Mouse (Mus musculus) stomach, embryonic 16.5 days (tissue): ENCODE measurements around the gene Ankrd44. TPM values are rescaled to one million over a fixed set of nuclear protein-coding genes. Genes with fewer than 3 reads are reported as not detected.

Source experiments
- ATAC-seq: fragments of 200-750 bp; cut with Nextera tagmentation; 2 replicates; pipeline ENCODE4 v1.8.0; 2017; ENCODE audit warnings: moderate number of reproducible peaks, moderate TSS enrichment; ENCODE audit not compliant: insufficient read depth, low FRiP score
- H3K27ac ChIP-seq: fragments of 300-500 bp; sonication (generic); 2 replicates; pipeline ENCODE4 v1.5.1; 2014; ENCODE audit warnings: low read length
- H3K27me3 ChIP-seq: fragments of 300-500 bp; sonication (generic); 2 replicates; pipeline ENCODE4 v1.6.1; 2014; ENCODE audit warnings: low read length, control low read depth, mixed read lengths; ENCODE audit not compliant: control insufficient read depth, insufficient read depth
- H3K36me3 ChIP-seq: fragments of 300-500 bp; sonication (generic); 2 replicates; pipeline ENCODE4 v1.6.1; 2014; ENCODE audit warnings: low read length; ENCODE audit not compliant: control insufficient read depth, insufficient read depth
- H3K4me1 ChIP-seq: fragments of 300-500 bp; sonication (generic); 2 replicates; pipeline ENCODE4 v1.6.1; 2014; ENCODE audit warnings: low read length, control low read depth, mixed read lengths; ENCODE audit not compliant: control insufficient read depth, insufficient read depth
- H3K4me2 ChIP-seq: fragments of 300-500 bp; sonication (generic); 2 replicates; pipeline ENCODE4 v1.6.1; 2014; ENCODE audit warnings: low read depth, low read length, mixed read lengths
- H3K4me3 ChIP-seq: fragments of 300-500 bp; sonication (generic); replicated peaks from 2 replicates; pipeline ENCODE4 v1.5.1; 2014; ENCODE audit warnings: mild to moderate bottlenecking, low read length
- H3K9ac ChIP-seq: fragments of 300-500 bp; sonication (generic); 2 replicates; pipeline ENCODE4 v1.6.1; 2014; ENCODE audit warnings: low read length
- H3K9me3 ChIP-seq: fragments of 300-500 bp; sonication (generic); replicated peaks from 2 replicates; pipeline ENCODE4 v1.6.1; 2016; ENCODE audit warnings: low read length, control low read depth; ENCODE audit not compliant: control insufficient read depth
- WGBS: fragments of 180-500 bp; shearing (Covaris S2); extraction: QIAGEN DNeasy Blood & Tissue Kit; methylation state at CpG from one replicate; pipeline ENCODE4 v1.1.7; 2014; 5-methylcytosine and 5-hydroxymethylcytosine counted together
- polyA plus RNA-seq: library from polyadenylated mRNA; unstranded; fragments of >200 nt; fragmentation: Nextera tagmentation; extraction: Ambion mirVana; gene quantifications from 2 replicates; pipeline ENCODE4 v1.2.1, GENCODE M21; 2015

Gene Ankrd44
- polyA plus RNA-seq, 1 experiment from 2014 or later, result 14.5 TPM

DNA sequence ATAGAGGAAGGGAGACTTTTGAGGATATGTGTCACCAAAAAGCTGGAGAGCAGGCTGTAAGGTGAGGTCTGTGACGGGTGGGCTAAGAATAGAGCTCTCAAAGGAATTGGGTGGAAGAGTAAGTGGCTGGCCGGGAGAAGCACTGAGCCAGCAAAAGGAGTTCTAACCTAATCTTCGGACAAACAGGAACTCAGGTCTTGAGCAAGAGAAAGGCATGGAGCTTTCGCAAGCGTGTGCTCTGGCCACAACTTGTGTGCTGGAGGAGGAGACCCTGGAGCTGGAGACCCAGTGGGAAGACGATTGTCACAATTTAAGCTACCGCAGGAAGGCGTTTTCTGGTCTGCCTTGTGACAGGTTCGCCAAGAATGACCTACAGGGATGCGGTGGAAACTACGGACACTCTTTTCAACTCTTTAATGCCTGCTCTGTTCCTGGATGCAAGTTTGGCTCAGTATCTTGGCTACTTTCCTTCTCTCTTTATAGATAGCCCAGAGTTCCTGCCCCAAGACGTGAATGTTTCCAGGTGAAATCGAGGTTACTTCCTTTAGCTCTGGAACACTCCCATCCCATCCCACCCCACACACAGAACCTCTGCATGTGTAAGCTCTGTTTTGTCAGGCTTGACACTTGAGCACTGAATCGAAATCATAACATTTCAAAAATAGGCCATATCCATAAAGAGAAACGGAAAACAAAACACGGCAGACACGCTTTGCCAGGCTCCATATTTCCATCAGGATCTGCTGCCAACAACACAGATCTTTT lies 88.3 kb downstream of the Ankrd44 start:
- Histone ChIP-seq H3K4me2 (no peak overlapping the region), H3K4me3 (no peak overlapping the region), H3K9me3 (no peaks in the 10 kb centered on the region), H3K9ac (no peak overlapping the region), H3K36me3 (no peaks in the 10 kb centered on the region), H3K27ac (peak overlapping the region; percentile 27; the same call in 1 of the 2 replicates), H3K4me1 (peaks cover 9% of the 10 kb centered on the region; the same call in 1 of the 2 replicates), H3K27me3 (no peaks in the 10 kb centered on the region)
- peak; percentile 33; the same call in 1 of the 2 replicates for ATAC-seq
- WGBS, result 77% methylated on average over 17 of the region's 17 CpGs

DNA sequence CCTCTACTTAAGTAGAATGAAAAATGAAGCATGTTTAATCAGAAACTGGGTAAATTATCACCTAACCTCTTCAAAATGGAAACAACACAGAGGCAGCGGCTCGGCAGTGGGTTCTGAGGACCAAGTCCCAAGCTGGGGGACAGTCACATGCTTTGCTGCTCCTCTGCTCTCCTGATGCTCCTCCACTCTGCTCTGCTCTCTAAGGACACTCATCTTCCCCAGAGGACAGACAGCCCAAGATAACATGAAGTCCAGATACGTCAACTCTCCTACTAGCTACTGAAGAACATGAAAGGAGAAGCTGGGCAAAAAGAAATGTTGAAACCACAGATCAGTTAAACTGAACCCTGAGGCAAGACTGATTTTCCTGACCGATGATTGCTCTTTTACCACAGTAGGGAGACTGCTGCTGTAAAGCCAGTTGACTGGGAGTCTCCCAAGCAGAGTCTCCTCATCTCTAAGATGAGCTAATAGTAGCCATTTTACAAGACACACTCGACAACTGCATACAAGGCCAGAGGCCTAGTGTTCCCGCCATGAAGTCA lies 90.5 kb downstream of the Ankrd44 start:
- WGBS, result 80% methylated on average over 6 of the region's 6 CpGs
- Histone ChIP-seq H3K4me2 (no peak overlapping the region), H3K36me3 (no peaks in the 10 kb centered on the region), H3K27ac (no peak overlapping the region), H3K9me3 (no peaks in the 10 kb centered on the region), H3K9ac (no peak overlapping the region), H3K4me3 (no peak overlapping the region), H3K4me1 (peaks cover 5% of the 10 kb centered on the region; the same call in 1 of the 2 replicates), H3K27me3 (no peaks in the 10 kb centered on the region)
- no peak for ATAC-seq

DNA sequence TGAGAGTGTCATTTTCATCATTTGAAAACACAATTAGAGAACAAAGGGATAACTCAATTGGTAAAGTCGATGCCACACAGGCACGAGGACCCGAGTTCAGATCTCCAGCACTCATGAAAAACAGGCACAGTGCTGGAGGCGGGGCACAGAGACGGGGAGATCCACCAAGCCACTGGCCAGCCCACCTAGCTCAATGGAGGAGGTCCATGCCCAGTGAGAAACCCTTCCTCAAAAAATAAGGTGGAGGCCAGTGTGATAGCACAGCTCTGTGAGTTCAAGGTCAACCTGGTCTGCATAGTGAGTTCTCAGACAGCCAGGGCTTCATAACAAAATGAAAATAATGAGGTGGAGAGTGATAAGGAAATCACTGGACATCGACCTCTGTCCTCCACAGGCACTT lies 93.0 kb downstream of the Ankrd44 start:
- no peak overlapping the region for H3K4me2 ChIP-seq
- H3K27me3 ChIP-seq, result no peaks in the 10 kb centered on the region
- no peaks in the 10 kb centered on the region for H3K9me3 ChIP-seq
- no peaks in the 10 kb centered on the region for H3K36me3 ChIP-seq
- H3K27ac ChIP-seq, result no peak overlapping the region
- no peak for ATAC-seq
- H3K9ac ChIP-seq, result no peak overlapping the region
- 0 out of 2 replicates have a peak, but pooled peaks cover under 1% of the 10 kb centered on the region for H3K4me1 ChIP-seq
- H3K4me3 ChIP-seq, result no peak overlapping the region
- 84% methylated on average over 6 of the region's 6 CpGs for WGBS

- no peak for ATAC-seq
- Histone ChIP-seq H3K27me3 (no peaks in the 10 kb centered on the region), H3K4me3 (no peak overlapping the region), H3K4me1 (no peaks in the 10 kb centered on the region), H3K36me3 (no peaks in the 10 kb centered on the region), H3K27ac (no peak overlapping the region), H3K9me3 (no peaks in the 10 kb centered on the region), H3K9ac (no peak overlapping the region), H3K4me2 (no peak overlapping the region)
- 0% methylated on average over 1 of the region's 1 CpGs for WGBS
These were observed 93.4 kb downstream of the Ankrd44 start for GRCm38 (mm10) chr1:54832765-54833164.

GRCm38 (mm10) chr1:54830223-54830622 lies 96.0 kb downstream of the Ankrd44 start:
- 0 out of 2 replicates have a peak, but pooled peaks have one; percentile 26 for ATAC-seq
- Histone ChIP-seq H3K4me1 (peaks cover 16% of the 10 kb centered on the region), H3K27me3 (no peaks in the 10 kb centered on the region), H3K9ac (no peak overlapping the region), H3K27ac (no peak overlapping the region), H3K9me3 (no peaks in the 10 kb centered on the region), H3K36me3 (no peaks in the 10 kb centered on the region), H3K4me2 (no peak overlapping the region), H3K4me3 (no peak overlapping the region)
- WGBS, result 59% methylated on average over 6 of the region's 6 CpGs

- no peak for ATAC-seq
These were observed 96.4 kb downstream of the Ankrd44 start for GRCm38 (mm10) chr1:54829681-54830213.

GRCm38 (mm10) chr1:54827827-54828226 lies 98.4 kb downstream of the Ankrd44 start:
- no peak overlapping the region for H3K27ac ChIP-seq
- ATAC-seq, result no peak
- WGBS, result 79% methylated on average over 8 of the region's 8 CpGs
- H3K4me2 ChIP-seq, result no peak overlapping the region
- H3K9me3 ChIP-seq, result no peaks in the 10 kb centered on the region
- H3K4me3 ChIP-seq, result no peak overlapping the region
- H3K9ac ChIP-seq, result no peak overlapping the region
- peaks cover 16% of the 10 kb centered on the region for H3K4me1 ChIP-seq
- H3K27me3 ChIP-seq, result no peaks in the 10 kb centered on the region
- H3K36me3 ChIP-seq, result no peaks in the 10 kb centered on the region

More at GRCm38 (mm10) chr1:54829681-54830213, 96.4 kb downstream of the Ankrd44 start:
- no peak overlapping the region for H3K27ac ChIP-seq
- H3K9me3 ChIP-seq, result no peaks in the 10 kb centered on the region
- no peak overlapping the region for H3K4me2 ChIP-seq
- no peaks in the 10 kb centered on the region for H3K27me3 ChIP-seq
- WGBS, result 54% methylated on average over 5 of the region's 5 CpGs
- peaks cover 16% of the 10 kb centered on the region for H3K4me1 ChIP-seq
- H3K9ac ChIP-seq, result no peak overlapping the region
- H3K4me3 ChIP-seq, result no peak overlapping the region
- H3K36me3 ChIP-seq, result no peaks in the 10 kb centered on the region

DNA sequence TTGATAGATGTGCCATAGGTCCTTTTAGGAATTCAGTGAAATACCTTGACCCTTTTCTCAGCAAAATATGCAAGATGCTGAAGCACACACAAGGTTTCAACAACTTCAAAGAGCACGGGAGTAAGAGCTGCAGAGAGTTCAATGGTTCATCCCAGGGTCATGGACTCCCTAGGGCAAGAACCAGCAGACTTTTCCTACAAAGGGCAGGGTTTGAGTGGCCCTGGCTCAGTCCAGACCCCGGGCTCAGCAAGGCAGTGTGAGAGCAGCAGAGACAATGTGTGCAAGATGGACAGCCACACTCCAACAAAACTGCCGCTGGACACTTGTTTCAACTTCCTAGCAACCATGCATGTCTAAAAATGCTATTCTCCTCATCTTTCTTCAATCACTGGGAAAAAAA lies 98.8 kb downstream of the Ankrd44 start:
- Histone ChIP-seq H3K4me2 (no peak overlapping the region), H3K4me3 (no peak overlapping the region), H3K4me1 (peaks cover 16% of the 10 kb centered on the region), H3K9me3 (no peaks in the 10 kb centered on the region), H3K36me3 (no peaks in the 10 kb centered on the region), H3K27ac (0 out of 2 replicates have a peak overlapping the region, but pooled peaks have one; percentile 4), H3K9ac (no peak overlapping the region), H3K27me3 (no peaks in the 10 kb centered on the region)
- 55% methylated on average over 3 of the region's 3 CpGs for whole genome bisulfite sequencing
- no peak for ATAC-seq

DNA sequence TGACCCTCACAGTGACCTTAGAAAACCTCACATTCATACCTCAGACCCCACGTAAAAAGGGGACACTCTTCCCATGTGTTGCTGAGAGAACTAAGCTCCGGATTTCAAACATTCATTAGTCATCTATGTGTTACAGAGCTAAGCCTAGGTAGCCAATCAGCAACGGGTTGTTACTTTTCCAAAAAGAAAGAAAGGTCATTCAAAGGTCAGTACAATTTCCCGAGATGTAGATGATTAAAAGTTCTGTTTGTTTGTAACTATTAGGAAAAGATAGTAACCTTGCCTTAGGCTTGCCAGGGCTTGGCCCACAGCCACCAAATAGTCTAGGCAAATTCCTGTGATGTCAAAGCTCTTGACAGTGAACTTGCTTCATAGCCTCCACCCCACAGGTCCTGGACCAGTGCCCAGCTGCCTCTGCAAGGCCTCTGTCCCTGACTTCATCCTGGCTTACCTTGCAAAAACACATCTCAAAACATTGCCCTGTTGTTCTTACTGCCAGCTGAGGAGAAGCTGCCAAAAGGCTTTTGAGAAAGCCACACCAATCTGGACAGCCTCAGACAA lies 99.7 kb downstream of the Ankrd44 start:
- Histone ChIP-seq H3K4me1 (peaks cover 16% of the 10 kb centered on the region), H3K36me3 (no peaks in the 10 kb centered on the region), H3K27ac (0 out of 2 replicates have a peak overlapping the region, but pooled peaks have one; percentile 4), H3K27me3 (no peaks in the 10 kb centered on the region), H3K4me3 (no peak overlapping the region), H3K4me2 (no peak overlapping the region), H3K9me3 (no peaks in the 10 kb centered on the region), H3K9ac (no peak overlapping the region)
- 18% methylated on average over 4 of the region's 4 CpGs for WGBS
- peak; percentile 71 for ATAC-seq
